Mouse (Mus musculus) stomach, postnatal 0 days (tissue): ENCODE data around the gene Vmn2r75. TPM values are rescaled to one million over a fixed set of nuclear protein-coding genes. Genes with fewer than 3 reads are reported as not detected.
"Not testable (repeated sequence)": the region's sequence is repeated elsewhere in the genome, so short reads cannot be mapped to it uniquely, and the experiment has no call there.

ENCODE experiments used
- ATAC-seq: fragments of 200-750 bp; cut with Nextera tagmentation; 2 replicates; pipeline ENCODE4 v1.8.0; 2017; ENCODE audit not compliant: low FRiP score, low TSS enrichment
- DNase-seq: peaks from one replicate; pipeline ENCODE4 v3.0.0-alpha.2; 2016; ENCODE audit warnings: low spot score
- H3K27ac ChIP-seq: fragments of 300-500 bp; sonication (generic); replicated peaks from 2 replicates; pipeline ENCODE4 v1.5.1; 2014; ENCODE audit warnings: mild to moderate bottlenecking, control low read depth
- H3K27me3 ChIP-seq: fragments of 300-500 bp; sonication (generic); 2 replicates; pipeline ENCODE4 v1.6.1; 2014; ENCODE audit warnings: low read length; ENCODE audit not compliant: control insufficient read depth, insufficient read depth
- H3K36me3 ChIP-seq: fragments of 300-500 bp; sonication (generic); 2 replicates; pipeline ENCODE4 v1.6.1; 2014; ENCODE audit warnings: low read length, mixed read lengths; ENCODE audit not compliant: control insufficient read depth, insufficient read depth
- H3K4me1 ChIP-seq: fragments of 300-500 bp; sonication (generic); replicated peaks from 2 replicates; pipeline ENCODE4 v1.6.1; 2014; ENCODE audit warnings: antibody characterized with exemption; ENCODE audit not compliant: control insufficient read depth, insufficient read depth
- H3K4me2 ChIP-seq: fragments of 300-500 bp; sonication (generic); replicated peaks from 2 replicates; pipeline ENCODE4 v1.6.1; 2014; ENCODE audit warnings: low read depth, mild to moderate bottlenecking, control low read depth, moderate library complexity
- H3K4me3 ChIP-seq: fragments of 300-500 bp; sonication (generic); 2 replicates; pipeline ENCODE4 v1.5.1; 2014; ENCODE audit warnings: low read depth, low read length, control low read depth
- H3K9ac ChIP-seq: fragments of 300-500 bp; sonication (generic); 2 replicates; pipeline ENCODE4 v1.6.1; 2014; ENCODE audit warnings: mild to moderate bottlenecking, low read length, control low read depth, mixed read lengths
- H3K9me3 ChIP-seq: fragments of 300-500 bp; sonication (generic); 2 replicates; pipeline ENCODE4 v1.6.1; 2016; ENCODE audit warnings: low read length; ENCODE audit not compliant: control insufficient read depth
- CTCF ChIP-seq: IDR thresholded peaks from 2 replicates; pipeline ENCODE4 v1.5.1; 2016; ENCODE audit warnings: antibody characterized with exemption, low read depth, mild to moderate bottlenecking, moderate library complexity
- EP300 ChIP-seq: optimal IDR thresholded peaks from 2 replicates; pipeline ENCODE3; 2016; ENCODE audit warnings: antibody characterized with exemption
- WGBS: fragments of 180-500 bp; shearing (Covaris S2); extraction: QIAGEN DNeasy Blood & Tissue Kit; methylation state at CpG from one replicate; pipeline ENCODE4 v1.1.7; 2014; 5-methylcytosine and 5-hydroxymethylcytosine counted together
- polyA plus RNA-seq: library from polyadenylated mRNA; unstranded; fragments of >200 nt; fragmentation: Nextera tagmentation; extraction: Ambion mirVana; gene quantifications from 2 replicates; pipeline ENCODE4 v1.2.1, GENCODE M21; 2015

Gene Vmn2r75
- not detected in 2 replicates for polyA plus RNA-seq

DNA sequence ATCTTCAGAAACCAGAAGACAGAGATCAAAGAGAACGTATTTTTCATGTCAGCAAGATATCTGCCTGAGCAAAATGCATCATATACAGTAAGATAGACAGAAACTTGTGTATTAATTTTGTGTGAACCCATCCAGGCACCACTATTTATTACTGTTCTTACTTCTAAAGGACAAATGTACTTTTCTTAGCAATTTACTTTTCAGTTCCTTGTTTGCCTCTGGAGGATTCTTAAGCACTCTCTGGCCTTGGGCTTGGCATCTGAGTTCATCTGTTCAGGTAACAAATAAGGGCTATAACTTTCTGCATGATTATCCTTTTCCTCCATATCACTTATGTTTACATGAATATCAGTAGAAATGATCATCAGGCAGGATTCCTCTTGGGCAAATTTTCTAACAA lies at the start of gene Vmn2r75:
Gene Vmn2r75, minus strand, starts transcription at position 101 of the 400 bp plus-strand sequence.
- H3K4me2 ChIP-seq, DNase-seq, H3K36me3 ChIP-seq, H3K27ac ChIP-seq, H3K9ac ChIP-seq, H3K27me3 ChIP-seq, H3K4me1 ChIP-seq, H3K9me3 ChIP-seq, H3K4me3 ChIP-seq, ATAC-seq: not testable (repeated sequence)
- 40% methylated on average over 1 of the region's 1 CpGs for WGBS

DNA sequence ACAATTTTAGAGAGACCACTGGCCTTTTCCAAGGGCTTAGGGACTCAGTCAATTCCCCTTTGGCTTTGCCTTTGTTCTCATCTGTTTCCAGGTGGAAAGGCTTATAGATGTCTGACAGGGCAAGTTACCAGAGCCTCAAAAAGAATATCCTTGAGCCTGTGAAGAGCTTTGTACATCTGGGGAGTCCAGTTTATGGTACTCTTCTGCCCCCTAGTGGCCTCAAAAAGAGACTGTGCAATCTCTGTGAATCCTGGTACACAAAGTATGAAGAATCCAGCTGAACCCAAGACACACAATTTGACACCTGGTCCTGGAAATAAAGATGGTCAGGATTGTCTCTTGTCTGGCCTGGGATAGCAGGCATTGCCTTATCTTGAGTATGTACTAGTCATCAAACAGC lies 39.8 kb upstream of the Vmn2r75 start:
- Histone ChIP-seq H3K36me3 (no peaks in the 10 kb centered on the region), H3K27ac (no peak overlapping the region), H3K9ac (no peak overlapping the region), H3K4me1 (no peaks in the 10 kb centered on the region), H3K27me3 (no peaks in the 10 kb centered on the region), H3K4me2 (no peak overlapping the region), H3K4me3 (no peak overlapping the region), H3K9me3 (no peaks in the 10 kb centered on the region)
- DNase-seq: no peak
- TF ChIP-seq CTCF (peak; percentile 61), EP300 (no peak)
- no peak for ATAC-seq

Other genes starting within 250 kb of the Vmn2r75 start
- gene Vmn2r74, start 210.1 kb downstream of the Vmn2r75 start, polyA plus RNA-seq: not detected in 2 replicates
- gene Vmn2r76, start 74.5 kb upstream of the Vmn2r75 start, polyA plus RNA-seq: 0.02 TPM in 1 of 2 replicates, not detected in the other
- not detected in 2 replicates for gene Olfr310, start 105.4 kb upstream of the Vmn2r75 start, polyA plus RNA-seq
- gene Olfr309, start 141.9 kb upstream of the Vmn2r75 start, polyA plus RNA-seq: not detected in 2 replicates
- 0.06 TPM in 1 of 2 replicates, not detected in the other for gene Olfr308, start 153.9 kb upstream of the Vmn2r75 start, polyA plus RNA-seq
- 0.02 TPM in 1 of 2 replicates, not detected in the other for gene Olfr307, start 165.8 kb upstream of the Vmn2r75 start, polyA plus RNA-seq
- not detected in 2 replicates for gene Olfr305, start 195.2 kb upstream of the Vmn2r75 start, polyA plus RNA-seq
- not detected in 2 replicates for gene Olfr304, start 214.9 kb upstream of the Vmn2r75 start, polyA plus RNA-seq
- not detected in 2 replicates for gene Olfr303, start 226.0 kb upstream of the Vmn2r75 start, polyA plus RNA-seq
- gene Olfr301, start 232.1 kb upstream of the Vmn2r75 start, polyA plus RNA-seq: not detected in 2 replicates